Mouse (Mus musculus) layer of hippocampus, adult 9-10 months (tissue): ENCODE data around the gene Zfp169.
A peak's percentile ranks its signal among the peaks of the same experiment; 100 is the strongest.

ENCODE experiments used
- DNase-seq: peaks from one replicate; pipeline ENCODE4 v3.0.0; 2022; ENCODE audit warnings: low spot score

Gene Zfp169

DNA sequence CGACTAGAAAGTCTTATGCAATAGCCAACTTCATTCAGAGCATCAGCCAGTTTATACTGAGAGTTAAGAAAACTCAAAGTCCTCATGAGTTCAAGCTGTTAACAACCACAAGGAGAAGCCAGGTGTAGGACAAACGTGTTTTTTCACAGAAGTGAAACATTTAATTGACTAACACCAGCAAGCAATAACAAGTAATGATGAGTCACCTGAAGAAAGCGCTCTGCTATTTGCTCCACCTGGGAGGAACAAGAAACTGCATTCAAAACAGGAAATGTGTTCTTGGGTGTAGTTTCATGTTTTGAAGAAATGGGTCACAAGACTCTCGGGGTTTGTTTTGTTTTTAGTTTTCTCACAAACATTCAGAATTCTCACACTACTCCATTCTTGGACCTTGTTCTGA lies 2.6 kb upstream of the Zfp169 start:
- no peak for DNase-seq

DNA sequence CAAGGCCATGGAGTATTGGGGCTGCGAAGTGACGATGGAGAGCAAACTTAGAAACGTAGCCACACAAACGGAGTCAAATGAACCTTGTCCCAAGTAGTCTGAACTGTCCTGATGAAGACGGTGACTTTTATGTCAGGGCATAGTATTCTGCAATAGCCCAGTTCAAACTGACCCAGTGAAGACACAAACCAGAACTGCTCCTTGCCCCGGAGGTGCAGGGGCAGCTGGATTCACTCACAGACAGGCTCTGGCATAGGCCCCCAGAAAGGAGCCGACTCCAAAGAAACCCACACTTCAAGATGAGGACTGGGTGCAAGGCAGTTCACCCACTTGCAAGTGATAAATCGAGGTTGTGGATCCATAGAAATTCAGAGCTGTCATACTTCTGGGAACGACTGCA lies 4.6 kb downstream of the Zfp169 start:
- no peak for DNase-seq

- no peak for DNase-seq
Measured at GRCm38 (mm10) chr13:48502422-48502821, 10.8 kb downstream of the Zfp169 start.

- no peak for DNase-seq
Measured at GRCm38 (mm10) chr13:48498676-48499075, 14.6 kb downstream of the Zfp169 start.

DNA sequence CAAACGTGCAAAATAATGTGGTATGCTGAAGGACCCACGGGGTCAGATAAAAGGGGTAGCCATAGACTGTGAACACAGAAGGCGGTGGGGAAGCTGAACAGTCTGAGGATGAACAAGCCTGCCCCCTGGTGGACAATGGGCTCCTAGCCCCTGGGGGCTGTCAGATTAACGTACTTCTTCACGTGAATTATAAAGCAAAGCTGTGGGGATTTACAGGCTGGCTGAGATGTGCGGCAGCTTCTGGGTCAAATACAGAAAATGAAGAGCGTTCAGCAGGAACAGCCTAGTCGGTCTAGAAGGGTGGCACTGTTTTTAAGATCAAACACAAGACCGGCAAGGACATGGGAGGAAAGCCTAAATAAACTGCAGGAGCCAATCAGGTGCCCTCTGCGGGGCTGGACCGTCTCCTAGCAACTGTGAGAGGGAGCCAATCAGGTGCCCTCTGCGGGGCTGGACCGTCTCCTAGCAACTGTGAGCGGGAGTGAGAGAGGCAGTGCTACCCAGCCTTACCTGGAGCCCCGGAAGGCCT lies 15.5 kb downstream of the Zfp169 start:
- peak; percentile 63 for DNase-seq

DNA sequence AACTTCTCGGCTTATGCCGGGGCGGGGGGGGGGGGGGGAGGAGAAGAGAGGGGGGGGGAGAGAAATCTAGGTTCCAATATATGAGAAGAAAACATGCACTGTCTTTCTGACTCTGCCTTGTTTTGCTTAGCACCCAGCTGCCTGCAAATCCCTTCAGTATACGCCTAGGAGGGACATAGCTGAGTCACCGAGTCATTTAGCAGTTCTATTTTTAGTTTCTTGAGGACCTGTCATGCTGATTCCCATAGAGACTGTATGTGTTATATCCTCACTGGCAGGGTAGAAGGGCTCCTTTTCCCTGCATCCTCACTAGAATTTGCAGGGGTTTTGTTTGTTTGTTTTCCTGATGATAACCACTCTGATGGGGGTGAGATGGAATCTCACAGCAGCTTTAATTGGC lies 20.1 kb downstream of the Zfp169 start:
- DNase-seq = no peak

DNA sequence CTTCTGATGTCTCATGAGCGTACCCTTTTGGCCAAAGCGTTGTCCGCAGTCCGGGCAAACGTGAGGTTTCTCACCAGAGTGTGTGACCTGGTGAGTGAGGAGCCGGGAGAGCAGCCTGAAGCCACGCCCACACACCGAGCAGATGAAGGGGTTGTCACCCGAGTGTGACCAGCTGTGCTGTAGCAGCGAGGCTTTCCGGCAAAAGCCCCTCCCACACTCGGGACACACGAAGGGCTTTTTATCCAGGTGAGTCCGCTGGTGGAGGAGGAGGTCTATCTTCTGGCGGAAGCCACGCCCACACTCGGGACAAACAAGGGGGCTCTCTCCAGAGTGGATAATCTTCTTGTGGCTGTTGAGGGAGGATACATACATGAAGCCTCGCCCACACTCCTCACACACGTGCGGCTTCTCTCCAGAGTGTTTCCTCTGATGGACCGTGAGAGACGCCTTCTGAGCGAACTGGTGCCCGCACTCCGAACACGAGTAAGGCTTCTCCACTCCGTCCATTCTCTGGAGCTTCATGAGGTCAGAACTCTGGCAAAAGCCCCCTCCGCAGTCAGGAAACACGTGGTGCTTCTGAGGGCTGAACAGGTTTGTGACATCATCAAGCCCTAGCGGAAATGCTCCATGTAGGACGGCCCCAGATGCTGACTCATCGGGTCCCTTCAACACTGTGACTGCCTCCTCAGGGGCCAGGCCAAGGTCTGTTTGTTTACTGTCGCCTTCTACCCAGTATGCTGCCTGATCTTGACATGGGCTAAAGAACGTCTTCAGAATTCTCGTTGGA lies 22.7 kb downstream of the Zfp169 start:
- DNase-seq = no peak

DNA sequence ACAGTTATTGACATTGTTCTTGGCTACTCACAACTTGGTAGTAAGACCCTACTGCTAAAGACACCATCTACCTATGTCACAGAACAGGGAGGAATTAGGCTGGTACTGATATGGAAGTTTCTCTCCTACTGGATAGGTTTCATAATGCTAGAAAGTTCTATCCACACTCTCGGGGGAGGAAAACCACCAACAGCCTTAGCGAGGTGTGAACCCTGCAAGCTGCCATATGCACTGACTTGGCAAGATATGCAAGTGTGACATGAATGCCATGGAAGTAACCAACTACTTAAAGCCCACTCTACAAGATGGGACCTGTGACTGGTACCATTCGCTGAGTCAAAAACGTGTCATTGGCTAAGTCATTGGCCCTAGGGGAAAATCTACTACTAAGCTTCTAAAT lies 29.6 kb downstream of the Zfp169 start:
- no peak for DNase-seq

DNA sequence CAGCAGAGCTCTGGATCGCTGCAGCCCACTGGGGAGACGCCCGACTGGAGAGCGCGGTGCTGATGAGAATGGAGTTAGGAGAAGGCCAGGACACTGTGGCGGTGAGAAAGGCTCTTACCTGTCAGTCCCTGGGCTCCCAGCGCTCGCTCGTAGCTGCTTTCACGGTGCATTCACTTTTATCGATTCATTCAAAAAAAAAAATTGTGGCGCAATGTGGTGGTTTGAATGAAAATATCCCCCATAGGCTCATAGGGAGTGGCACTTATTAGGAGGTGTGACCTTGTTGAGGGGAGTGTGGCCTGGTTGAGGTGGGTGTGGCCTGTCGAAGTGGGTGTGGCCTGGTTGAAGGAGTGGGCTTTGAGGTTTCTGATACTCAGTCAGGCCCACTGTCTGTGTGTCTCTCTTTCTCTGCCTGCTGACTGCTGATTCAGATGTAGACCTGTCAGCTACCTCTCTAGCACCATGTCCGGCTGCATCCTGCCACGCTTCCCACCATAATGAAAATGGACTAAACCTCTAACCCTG lies 44.5 kb downstream of the Zfp169 start:
- DNase-seq = no peak

DNA sequence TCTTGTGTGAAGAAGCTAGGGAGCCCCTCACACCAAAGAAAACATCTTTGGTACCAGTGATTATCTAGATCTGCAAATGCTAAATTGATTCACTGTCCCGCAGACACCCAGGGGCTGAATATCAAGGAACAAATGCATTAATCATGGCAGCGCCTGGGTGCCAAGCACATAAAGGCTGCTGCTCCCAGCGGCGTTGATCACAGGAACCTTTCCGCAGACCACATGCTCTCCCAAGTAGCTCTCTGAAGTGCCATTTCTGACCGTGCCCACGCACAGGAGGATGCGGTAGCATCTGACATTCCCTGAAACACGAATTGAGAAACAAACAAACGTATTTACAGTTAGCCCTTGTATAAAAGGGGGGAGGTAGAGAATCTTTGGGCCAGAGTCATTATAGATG lies 47.1 kb downstream of the Zfp169 start:
- DNase-seq = no peak

DNA sequence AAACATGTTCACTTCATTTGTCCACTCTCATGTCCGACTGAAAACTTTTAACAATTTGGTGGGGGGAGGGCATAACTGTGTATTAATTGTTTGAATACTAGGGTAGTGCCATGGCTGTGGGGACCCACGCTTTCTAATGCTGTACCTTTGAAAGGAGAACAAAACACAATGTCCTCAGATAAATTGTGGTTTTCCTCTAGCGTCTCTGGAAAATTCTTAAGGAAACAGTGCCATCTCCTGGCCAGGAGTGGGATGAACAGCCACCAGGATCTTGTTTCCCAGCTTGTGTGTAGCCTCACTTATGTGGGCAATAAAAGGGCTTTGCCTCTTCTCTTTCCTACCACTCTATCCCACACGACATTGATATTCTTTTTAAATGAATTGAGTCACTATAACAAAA lies 49.1 kb downstream of the Zfp169 start:
- DNase-seq = peak; percentile 73

DNA sequence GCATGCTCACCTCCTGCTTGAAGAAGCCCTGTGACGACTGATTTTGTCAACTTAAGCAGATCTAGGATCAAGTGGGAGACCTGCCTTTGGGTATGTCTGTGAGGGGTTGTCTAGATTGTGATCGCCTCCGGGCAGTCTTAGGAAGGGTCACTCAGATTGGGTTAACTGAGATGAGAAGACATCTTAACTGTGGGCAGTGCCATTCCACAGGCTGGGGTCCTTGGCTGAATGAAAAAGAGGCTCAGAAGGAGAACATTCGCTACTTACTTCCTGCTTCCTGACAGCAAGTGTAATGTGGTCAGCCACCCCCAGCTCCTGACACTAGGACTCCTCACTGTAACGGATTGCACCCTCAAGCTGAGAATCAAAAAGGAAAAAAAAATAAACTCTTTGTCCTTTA lies 54.0 kb downstream of the Zfp169 start:
- DNase-seq = no peak

DNA sequence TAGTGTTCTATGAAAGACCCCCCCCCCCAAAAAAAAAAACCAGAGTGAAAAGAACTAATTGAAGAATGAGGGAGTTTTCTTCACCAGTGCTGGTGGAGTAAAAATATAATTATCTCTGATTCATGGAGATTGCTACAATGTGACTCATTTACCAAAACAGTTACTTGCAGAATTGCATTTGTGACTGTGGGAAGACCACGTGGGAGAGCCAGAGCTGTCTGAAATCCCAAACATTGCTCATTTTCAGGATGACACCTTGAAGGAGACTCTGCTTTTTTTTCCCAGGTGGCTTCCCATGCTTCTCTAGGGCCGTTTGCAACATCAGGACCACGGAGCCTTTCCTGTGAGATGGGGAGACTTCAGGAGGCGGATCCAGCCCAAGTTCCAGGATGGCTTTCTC lies 65.1 kb downstream of the Zfp169 start:
- no peak for DNase-seq

- no peak for DNase-seq
Measured at GRCm38 (mm10) chr13:48443996-48444395, 69.3 kb downstream of the Zfp169 start.

GRCm38 (mm10) chr13:48438321-48438720 lies 74.9 kb downstream of the Zfp169 start:
- DNase-seq = no peak
